Mouse (Mus musculus): Measurements from ENCODE around the gene Coro7. TPM values are rescaled to one million over a fixed set of nuclear protein-coding genes. Genes with fewer than 3 reads are reported as not detected.
"Not testable (repeated sequence)": the region's sequence is repeated elsewhere in the genome, so short reads cannot be mapped to it uniquely, and the experiment has no call there.

Coro7 gene
- total RNA-seq (2021) = 10 to 100 TPM; 81.1 to 93.9 TPM
- long read RNA-seq, experiment 1, full-length matches to known transcripts = 38 of 88 reads
- long read RNA-seq, experiment 1, partial matches to known transcripts = 38 of 88 reads
- long read RNA-seq, experiment 1, other reads (novel, unspliced or antisense) = 12 of 88 reads
- long read RNA-seq, experiment 2, full-length matches to known transcripts = 28 of 75 reads
- long read RNA-seq, experiment 2, partial matches to known transcripts = 32 of 75 reads
- long read RNA-seq, experiment 2, other reads (novel, unspliced or antisense) = 15 of 75 reads

DNA sequence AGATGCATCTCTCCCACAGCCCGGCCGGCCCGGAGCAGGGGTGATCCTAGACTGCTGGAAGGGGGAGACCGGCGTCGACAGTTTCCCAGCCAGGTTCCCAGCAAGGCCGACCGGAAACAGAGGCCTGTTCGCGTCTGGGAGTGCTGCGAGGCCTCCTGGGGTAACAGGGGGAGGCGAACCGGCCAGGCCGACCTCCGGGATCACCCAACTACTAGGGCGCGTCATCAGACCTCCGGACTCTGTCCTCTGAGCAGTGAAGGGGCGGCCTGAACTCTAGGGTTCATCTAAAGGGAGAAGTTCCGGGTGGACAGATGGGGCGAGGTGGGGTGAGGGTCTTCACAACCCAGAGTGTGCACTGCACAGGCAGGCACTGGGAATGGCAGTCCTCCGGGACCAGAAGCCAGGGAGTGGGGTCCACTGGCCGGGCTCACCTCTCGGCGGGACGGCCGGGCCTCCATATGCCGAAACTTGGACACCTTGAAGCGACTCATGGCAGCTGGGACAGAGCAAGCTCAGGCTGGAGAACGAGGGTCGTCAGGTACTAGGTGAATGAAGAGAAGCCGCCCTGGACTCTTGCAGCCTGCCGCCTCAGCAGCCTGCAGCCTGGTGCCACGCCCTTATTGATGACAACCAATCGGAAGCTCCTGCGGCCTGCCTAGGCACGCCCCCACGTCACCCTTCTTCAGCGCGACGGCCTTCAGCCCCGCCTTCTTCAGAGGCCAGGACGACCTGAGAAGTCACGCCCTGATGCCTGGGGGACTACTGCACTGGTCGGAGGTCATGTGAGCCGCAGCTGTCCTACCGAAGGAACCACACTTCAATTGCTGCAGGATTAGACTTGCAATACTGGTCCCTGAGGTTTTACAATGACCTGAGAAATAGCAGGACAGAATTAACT lies at the start of gene Coro7:
TSS of gene Coro7 (minus strand) at position 657 of the 898 bp plus-strand sequence.
- intact Hi-C loops (cut with DNase I) = no loop called here
- peak; percentile 88 to 89 for DNase-seq (ENCODE audit: low spot score in 2 of 2)

DNA sequence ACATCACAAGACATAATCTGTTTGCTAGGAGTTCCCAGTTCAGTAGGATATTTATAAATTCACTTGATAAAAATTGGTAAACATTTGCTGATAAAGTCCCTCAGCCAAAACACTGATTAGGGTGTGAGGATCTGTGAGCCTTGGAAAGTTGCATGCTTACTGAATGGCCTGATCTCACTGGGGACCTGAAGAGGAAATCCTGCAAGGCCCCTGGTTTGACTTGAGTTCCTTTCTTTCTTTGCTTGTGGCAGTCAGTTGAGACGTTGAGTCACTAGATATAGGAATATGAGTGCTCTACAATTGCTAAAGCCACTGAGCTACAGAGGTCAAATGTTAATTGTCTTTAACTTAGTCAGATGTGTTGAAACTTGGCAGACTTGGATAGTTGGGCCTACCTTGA lies 48.4 kb upstream of the Coro7 start:
- no peak for DNase-seq (ENCODE audit: low spot score in 2 of 2)
- intact Hi-C loops (cut with DNase I) = no loop called here

DNA sequence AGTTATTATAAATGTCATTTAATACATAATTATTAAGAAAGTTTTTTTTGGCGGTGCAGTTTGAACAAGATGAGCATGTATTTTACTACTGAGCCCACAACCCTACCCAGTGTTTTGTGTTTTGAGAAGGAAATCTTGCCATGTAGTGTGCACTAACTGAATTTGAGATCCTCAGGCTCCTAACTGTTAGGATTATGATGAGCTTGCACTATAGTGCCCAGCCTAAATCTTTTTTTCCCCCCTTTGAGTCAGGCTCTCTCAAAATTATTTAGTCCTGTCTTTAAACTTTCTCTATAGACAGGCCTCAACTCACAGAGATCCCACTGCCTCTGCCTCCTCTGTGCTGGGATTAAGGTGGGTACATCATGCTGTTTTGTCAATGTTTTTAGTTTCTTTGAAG lies 47.9 kb upstream of the Coro7 start:
- intact Hi-C loops (cut with DNase I) = no loop called here
- DNase-seq (ENCODE audit: low spot score in 2 of 2) = no peak

DNA sequence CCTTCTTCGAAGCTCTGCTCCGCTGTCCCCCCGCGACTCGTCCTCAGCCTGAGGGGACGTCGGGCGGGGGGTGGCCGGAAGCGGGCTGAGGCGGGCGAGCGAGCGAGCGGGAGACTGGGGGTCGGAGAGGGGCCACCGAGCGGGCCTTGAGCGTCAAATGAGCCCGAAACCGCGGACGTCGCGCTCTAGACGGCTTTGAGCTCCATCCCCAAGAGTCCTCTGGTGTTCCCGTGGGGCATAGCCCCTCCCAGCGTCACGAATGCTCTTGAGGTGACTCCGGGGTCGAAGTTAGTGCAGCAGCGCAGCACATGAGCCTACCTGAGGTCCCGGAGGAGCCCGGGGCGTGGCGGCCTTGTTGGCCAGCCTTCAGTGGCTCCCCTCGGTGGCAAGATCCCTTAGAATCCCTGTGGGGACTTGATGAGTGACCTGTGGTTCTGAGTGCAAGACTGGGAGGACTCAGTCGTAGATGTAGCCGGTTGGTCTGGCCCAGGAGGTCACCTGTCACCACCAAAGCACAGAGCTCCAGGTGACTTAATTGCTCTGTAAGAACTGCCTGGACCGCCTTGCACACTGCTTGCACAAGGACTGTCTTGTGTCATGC lies 47.1 kb upstream of the Coro7 start:
- intact Hi-C loops (cut with DNase I) = no loop called here

DNA sequence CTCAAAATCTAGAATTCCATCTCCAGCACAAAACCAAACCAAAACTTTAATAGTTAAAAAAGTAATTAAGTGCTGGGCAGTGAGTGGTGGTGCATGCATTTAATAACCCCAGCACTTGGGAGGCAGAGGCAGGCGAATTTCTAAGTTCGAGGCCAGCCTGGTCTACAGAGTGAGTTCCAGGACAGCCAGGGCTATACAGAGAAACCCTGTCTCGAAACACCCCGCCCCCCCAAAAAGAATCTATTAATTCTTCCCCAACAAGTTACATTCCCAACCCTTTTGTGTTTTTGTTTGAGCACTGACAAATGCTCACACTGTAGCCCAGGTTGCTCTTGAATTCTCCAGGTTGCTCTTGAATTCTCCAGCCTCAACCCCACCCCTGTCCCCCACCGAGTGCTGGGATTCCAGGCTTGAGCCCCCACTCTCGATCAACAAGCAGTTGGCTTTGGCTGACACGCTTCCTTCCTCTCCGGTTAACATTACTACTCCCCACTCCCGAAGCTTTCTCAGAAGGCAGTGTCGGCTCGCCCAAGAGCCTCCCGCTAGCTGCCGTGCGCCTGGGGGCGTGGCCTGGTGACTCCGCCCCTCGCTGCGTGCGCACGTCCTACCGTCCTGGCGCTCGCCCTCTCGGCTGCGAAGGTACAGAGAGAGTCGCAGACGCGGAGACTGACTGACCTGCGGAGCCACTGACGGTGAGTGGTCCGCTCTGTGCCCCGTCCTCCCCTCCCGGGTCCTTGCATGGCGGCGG lies 46.4 kb upstream of the Coro7 start, which contains the start of gene Hmox2:
TSS of gene Hmox2 (plus strand) at position 582 of the 748 bp plus-strand sequence.
- DNase-seq (ENCODE audit: low spot score in 2 of 2) = peak; percentile 90 to 92
- intact Hi-C loops (cut with DNase I) = no loop called here

More for the DNA sequence above, 47.1 kb upstream of the Coro7 start:
- no peak for DNase-seq (ENCODE audit: low spot score in 2 of 2)

DNA sequence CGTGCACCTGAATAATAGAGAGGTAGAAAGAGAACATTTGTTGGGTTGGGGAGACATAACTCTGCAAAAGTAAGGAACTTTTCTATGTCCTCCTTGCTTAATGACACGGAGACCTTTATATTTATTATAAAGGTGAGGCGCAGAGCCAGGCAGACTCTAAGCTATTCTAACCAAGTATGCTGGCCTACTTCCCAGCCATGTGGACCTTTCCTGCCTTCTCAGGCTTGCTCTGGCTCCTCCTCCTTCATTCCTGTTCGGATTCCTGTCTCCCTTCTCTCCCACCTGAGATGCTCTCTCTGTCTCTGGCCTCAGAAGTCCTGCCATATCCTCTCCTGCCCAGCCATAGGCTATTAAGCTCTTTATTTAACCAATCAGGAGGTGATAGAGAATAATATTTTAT lies 45.7 kb upstream of the Coro7 start:
- intact Hi-C loops (cut with DNase I) = no loop called here

DNA sequence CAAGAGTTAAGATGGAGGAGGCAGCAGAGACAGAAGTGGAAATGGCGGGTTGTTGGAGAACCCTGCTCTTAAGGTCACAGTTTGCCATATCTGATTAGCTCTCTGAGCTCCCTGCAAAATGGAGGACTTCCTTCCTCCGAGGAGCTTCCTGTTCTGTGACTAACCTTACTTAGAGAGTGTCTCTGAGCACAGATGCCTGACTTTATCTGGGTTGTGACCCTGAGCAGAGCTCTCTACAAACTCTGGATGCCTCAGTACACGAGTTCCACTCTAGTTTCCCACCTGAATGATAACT lies 43.3 kb upstream of the Coro7 start:
- intact Hi-C loops (cut with DNase I) = no loop called here

More for the DNA sequence above, 45.7 kb upstream of the Coro7 start:
- DNase-seq (ENCODE audit: low spot score in 2 of 2) = no peak

DNA sequence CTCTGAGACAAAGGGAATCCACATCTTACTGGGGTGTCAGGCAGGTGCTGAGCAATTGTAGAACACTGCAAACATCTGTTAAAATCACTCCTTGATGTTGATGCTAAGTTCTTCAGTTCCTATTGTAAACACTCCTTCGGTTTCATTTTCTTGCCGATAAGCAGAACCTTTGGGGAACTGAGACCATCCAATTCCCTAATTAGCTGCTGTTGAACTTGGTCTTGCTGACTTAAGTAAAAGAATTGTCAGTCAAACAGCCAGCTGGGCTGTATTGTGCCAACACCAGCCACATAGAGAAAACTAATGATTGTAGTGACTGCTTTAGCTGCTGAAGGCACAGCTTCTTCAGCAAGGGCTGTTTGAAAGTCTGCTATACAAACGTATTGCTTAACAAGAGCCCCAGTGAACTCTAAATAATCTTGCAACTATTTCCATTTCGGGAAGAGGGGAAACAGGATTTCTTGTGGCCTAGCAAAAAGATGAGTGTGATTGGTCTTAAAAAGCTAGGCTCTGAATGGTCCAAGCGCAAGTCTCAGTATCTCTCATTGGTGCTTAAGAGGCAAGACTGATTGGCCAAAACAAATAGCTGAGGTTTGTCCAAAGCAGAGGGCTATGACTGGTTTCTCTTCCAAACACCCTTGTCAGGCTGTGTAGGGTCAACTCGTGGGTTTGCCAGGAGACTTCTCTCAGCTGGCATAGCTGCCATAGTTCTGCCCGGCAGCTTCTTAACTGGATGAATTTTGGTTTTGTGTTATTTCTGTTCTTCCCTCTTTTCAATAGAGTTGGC lies 42.7 kb upstream of the Coro7 start:
- intact Hi-C loops (cut with DNase I) = no loop called here
- DNase-seq (ENCODE audit: low spot score in 2 of 2) = peak in 1 of 2 experiments; percentile 33

More for the DNA sequence above, 43.3 kb upstream of the Coro7 start:
- DNase-seq (ENCODE audit: low spot score in 2 of 2) = no peak

DNA sequence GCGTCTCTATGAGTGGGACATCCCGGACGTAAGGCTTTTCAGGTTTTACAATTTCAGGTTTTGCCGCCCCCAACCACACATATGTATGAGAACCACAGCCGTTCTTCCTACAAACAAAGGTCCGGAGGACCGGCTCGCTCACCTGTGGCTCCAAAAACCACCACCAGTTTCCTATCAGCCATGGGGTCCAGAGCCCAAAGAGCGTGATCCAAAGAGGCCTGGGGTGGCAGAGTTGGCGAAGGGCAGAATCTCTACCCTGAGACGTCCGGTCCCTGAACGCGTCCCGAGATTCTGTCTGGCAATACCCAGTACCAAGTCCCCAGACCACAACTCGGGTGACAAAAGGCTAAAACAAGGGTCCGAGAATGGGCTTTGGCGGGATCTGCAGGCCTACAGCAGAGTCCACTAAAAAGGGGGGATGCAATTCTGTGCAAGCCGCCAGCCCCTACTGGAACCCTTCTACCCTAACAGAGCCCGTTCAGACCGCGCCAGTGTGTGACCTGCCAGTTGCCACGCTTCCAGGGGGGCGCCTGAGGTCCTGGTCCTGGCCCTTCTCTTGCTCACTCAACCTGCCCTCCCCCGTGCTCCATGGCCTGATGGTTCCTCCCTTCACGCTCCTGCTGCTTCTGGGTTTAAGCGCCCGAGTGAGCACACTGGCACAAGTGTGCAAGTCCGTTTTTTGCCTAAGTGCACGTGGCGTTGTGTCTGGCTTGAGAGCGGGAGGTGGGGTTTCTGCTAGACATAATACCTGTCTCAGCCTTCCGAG lies 39.4 kb upstream of the Coro7 start, which contains the start of gene Nmral1:
TSS of gene Nmral1 (minus strand) at position 604 of the 766 bp plus-strand sequence.
- intact Hi-C loops (cut with DNase I) = no loop called here
- DNase-seq (ENCODE audit: low spot score in 2 of 2) = peak; percentile 55 to 62

DNA sequence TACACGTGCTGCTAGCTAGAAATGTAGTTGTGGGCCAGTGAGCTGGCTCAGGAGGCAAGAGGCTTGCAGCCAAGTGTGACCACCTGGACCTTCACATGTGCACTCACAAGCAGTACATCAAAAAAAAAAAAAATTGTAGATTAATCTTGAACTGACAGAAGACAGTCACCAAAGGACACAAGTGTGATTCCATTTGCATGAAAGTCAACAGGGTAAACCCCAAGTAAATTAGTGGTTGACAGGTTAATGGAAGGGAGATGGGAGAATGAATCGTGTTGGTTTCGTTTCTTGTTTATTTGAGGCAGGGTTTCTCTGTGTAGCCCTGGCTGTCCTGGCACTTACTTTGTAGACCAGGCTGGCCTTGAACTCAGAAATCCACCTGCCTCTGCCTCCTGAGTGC lies 38.3 kb upstream of the Coro7 start:
- intact Hi-C loops (cut with DNase I) = no loop called here
- no peak for DNase-seq (ENCODE audit: low spot score in 2 of 2)

DNA sequence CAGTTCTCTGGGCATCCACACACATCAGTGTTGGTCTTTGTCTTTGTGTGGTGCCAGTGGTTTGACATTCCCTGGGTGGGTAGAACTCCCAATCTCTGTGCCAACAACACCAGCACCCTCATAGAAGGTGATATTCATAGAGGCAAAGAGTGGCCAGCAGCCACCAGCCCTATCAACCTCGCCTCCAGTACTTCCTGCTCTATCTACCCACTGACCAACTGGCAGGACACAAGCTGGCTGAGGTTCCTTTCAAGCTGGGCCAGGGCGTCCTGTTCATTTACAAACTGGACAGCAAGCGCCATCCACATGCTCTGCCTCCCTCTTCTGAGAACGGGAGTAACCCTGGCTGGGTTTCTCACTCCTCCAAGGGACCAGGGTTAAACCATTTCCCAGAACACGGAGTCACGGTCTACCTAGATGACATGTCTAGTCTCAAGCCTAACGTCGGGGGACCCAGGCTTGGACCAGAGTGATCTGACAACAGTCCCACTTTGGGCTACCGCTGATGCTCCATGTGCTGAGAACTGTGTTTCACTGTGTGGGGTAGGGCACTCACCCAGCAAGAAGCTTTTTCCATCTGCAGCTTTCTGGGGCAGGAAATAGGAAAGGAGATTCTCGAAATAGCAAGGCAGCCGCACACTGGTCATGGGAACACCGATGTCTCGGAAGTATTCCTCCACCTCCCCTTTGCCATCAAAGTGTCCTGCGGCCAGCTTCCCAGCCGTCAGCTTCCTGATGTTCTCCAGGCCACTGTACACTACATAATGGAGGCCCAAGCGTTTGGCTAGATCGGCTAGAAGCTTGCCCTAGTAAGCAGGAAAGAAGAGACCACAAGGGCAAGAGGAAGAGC lies 34.5 kb upstream of the Coro7 start:
- DNase-seq (ENCODE audit: low spot score in 2 of 2) = no peak
- intact Hi-C loops (cut with DNase I) = no loop called here

DNA sequence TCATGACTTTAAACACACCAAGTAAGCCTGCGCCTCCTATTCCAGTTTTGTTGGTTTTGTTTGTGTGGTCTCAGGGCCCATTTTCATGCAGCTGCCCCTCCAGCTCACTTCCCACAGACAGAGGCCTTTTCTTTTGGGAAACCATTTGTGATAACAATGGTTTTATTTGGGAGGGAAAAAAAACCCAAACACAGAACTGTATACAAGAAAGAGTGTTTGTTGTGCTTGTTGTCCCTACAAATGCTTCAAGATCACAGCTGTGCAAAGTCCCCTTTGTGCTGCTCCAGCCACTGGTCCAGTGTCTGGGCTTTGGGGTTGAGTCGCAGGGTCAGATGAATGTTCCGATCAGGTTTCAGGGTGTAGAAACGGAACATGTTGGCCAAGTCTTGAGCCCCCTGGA lies 31.6 kb upstream of the Coro7 start:
- no peak for DNase-seq (ENCODE audit: low spot score in 2 of 2)

DNA sequence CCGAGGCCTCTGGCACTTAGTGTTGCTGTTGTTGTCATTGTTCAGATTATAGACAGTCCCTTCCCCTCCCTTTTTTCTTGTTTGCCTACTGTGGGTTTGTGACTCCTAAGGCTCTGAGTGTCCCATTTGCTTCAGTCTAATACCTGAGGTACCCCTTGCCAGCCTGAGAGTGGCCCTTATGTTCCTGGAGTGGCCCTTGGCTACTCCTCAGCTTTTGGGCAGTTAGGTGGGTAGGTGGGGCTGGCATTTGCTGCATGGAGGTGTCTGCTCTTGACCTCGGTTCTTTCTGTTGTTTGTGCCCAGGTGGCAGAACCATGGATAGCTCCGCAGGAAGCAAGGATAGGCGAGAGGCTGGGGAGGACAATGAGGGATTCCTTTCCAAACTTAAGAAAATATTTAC lies 26.0 kb upstream of the Coro7 start:
- no peak for DNase-seq (ENCODE audit: low spot score in 2 of 2)
- intact Hi-C loops (cut with DNase I) = no loop called here

More for the DNA sequence above, 31.6 kb upstream of the Coro7 start:
- intact Hi-C loops (cut with DNase I) = no loop called here

DNA sequence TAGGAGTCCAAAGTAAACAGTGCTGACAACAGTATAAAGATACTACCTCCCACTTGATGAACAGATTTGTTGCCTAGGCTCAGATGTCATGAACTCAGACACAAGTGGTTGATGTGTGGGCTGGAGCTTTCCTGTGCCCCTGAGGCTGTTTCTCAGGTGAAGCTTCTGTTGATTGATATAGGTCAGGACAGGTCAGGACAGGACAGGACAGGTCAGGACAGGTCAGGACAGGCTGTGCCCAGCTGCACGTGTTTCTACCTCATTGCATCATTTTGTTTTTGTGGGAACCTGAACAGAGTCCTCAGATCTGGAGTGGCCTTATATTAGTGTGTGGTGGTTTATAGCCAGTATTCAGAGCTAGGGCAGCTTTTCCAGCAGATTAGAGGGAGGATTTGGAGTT lies 23.1 kb upstream of the Coro7 start:
- intact Hi-C loops (cut with DNase I) = no loop called here
- DNase-seq (ENCODE audit: low spot score in 2 of 2) = no peak

DNA sequence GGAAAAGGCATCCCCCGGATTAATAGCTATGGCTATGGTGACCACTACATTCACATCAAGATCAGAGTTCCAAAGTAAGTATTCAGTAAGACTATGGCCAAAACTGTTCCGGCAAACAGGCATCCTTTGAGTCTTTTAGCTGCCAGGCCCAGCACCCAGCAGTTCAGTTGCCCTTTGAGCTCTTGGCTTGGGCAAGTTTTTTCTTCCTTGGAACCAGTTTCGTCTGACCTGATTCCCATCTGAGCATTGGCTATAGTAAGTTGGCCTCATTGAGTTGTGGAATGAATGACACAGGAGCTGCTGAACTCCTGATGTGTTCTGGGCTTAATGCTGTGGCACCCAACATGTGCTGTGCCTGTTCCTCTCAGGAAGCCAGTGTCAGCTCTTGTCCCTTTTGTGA lies 21.6 kb upstream of the Coro7 start:
- no peak for DNase-seq (ENCODE audit: low spot score in 2 of 2)
- intact Hi-C loops (cut with DNase I) = no loop called here

DNA sequence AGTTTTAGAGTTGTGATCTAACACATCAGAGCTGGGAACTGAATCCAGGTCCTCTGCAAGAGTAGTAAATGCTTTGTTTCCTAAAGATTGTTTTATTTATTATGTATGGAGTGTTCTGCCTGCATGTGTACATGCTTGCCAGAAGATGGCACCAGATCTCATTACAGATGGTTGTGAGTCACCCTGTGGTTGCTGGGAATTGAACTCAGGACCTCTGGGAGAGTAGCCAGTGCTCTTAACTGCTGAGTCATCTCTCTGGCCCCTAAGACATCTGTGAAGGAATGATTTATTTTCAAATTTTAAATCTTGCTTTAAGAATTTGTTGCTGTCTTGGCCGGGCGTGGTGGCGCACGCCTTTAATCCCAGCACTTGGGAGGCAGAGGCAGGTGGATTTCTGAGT lies 9.8 kb upstream of the Coro7 start:
- intact Hi-C loops (cut with DNase I); DNase-seq (ENCODE audit: low spot score in 2 of 2): not testable (repeated sequence)

DNA sequence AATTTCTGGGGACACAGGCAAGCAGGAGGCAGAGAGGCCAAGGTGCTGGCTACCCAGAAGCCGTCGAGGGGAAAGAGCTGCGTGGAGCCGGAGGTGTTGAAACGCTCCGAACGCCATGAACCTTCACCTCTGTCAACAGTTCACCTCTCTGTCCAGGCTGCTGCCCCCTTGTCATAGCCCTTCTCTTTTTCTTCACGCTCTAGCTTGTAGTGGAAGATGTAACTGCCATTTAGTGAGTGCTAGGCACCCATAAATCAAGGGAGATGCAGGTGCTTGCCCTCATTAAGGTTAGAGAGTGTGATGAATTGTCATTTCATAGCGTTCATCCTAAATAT lies 4.8 kb upstream of the Coro7 start:
- no peak for DNase-seq (ENCODE audit: low spot score in 2 of 2)
- intact Hi-C loops (cut with DNase I) = no loop called here
